Mouse (Mus musculus): ENCODE measurements around the gene Tbx6.
"Not testable (repeated sequence)": the region's sequence is repeated elsewhere in the genome, so short reads cannot be mapped to it uniquely, and the experiment has no call there.

Gene Tbx6

GRCm38 (mm10) chr7:126767001-126767400, 14.3 kb upstream of the Tbx6 start:
- DNase-seq (ENCODE audit: low read depth, low spot score) = no peak

GRCm38 (mm10) chr7:126770784-126771183, 10.5 kb upstream of the Tbx6 start:
- no peak for DNase-seq (ENCODE audit: low read depth, low spot score)

GRCm38 (mm10) chr7:126773351-126773750, 7.9 kb upstream of the Tbx6 start:
- no peak for DNase-seq (ENCODE audit: low read depth, low spot score)

- peak; percentile 58 for DNase-seq (ENCODE audit: low read depth, low spot score)
Measured at GRCm38 (mm10) chr7:126774463-126774862, 6.8 kb upstream of the Tbx6 start.

GRCm38 (mm10) chr7:126775185-126775977, 5.9 kb upstream of the Tbx6 start:
- no peak for DNase-seq (ENCODE audit: low read depth, low spot score)

- DNase-seq (ENCODE audit: low read depth, low spot score) = no peak
Measured at GRCm38 (mm10) chr7:126775978-126776234, 5.4 kb upstream of the Tbx6 start.

GRCm38 (mm10) chr7:126776598-126777057, 4.7 kb upstream of the Tbx6 start, which contains the start of gene Ypel3:
Ypel3 (plus strand) TSS chr7:126776955.
- DNase-seq (ENCODE audit: low read depth, low spot score) = peak; percentile 96

- no peak for DNase-seq (ENCODE audit: low read depth, low spot score)
Measured at GRCm38 (mm10) chr7:126777476-126777875, 3.8 kb upstream of the Tbx6 start.

- no peak for DNase-seq (ENCODE audit: low read depth, low spot score)
Measured at GRCm38 (mm10) chr7:126778147-126778546, 3.1 kb upstream of the Tbx6 start.

- DNase-seq (ENCODE audit: low read depth, low spot score) = not testable (repeated sequence)
Measured at GRCm38 (mm10) chr7:126779101-126779500, 2.2 kb upstream of the Tbx6 start.

- peak; percentile 85 for DNase-seq (ENCODE audit: low read depth, low spot score)
Measured at GRCm38 (mm10) chr7:126779983-126780970, 1.0 kb upstream of the Tbx6 start.

- DNase-seq (ENCODE audit: low read depth, low spot score) = no peak
Measured at GRCm38 (mm10) chr7:126781661-126782370, 533 bp downstream of the Tbx6 start.

GRCm38 (mm10) chr7:126782693-126783092, 1.4 kb downstream of the Tbx6 start:
- DNase-seq (ENCODE audit: low read depth, low spot score) = no peak

- no peak for DNase-seq (ENCODE audit: low read depth, low spot score)
Measured at GRCm38 (mm10) chr7:126784469-126784868, 3.2 kb downstream of the Tbx6 start.

GRCm38 (mm10) chr7:126785056-126785455, 3.8 kb downstream of the Tbx6 start:
- no peak for DNase-seq (ENCODE audit: low read depth, low spot score)

GRCm38 (mm10) chr7:126786142-126786541, 4.9 kb downstream of the Tbx6 start:
- DNase-seq (ENCODE audit: low read depth, low spot score) = no peak

GRCm38 (mm10) chr7:126789141-126789540, 7.9 kb downstream of the Tbx6 start:
- DNase-seq (ENCODE audit: low read depth, low spot score) = no peak

- DNase-seq (ENCODE audit: low read depth, low spot score) = peak; percentile 98
Measured at GRCm38 (mm10) chr7:126791851-126792720, 10.8 kb downstream of the Tbx6 start, which contains the start of gene Ppp4c. Ppp4c (minus strand) TSS chr7:126792496.

- no peak for DNase-seq (ENCODE audit: low read depth, low spot score)
Measured at GRCm38 (mm10) chr7:126792721-126793443, 11.6 kb downstream of the Tbx6 start.
